Mouse (Mus musculus) liver, embryonic 18 days (tissue): ENCODE data around the gene Vmn1r219. TPM values are rescaled to one million over a fixed set of nuclear protein-coding genes. Genes with fewer than 3 reads are reported as not detected.

Experiments used
- polyA plus RNA-seq: library from polyadenylated mRNA; depleted of rRNA; stranded (reverse); fragments of >200 nt; gene quantifications from 2 replicates; pipeline ENCODE4 v1.2.3, GENCODE M21; 2012; rRNA removed

Vmn1r219 gene
- polyA plus RNA-seq = not detected in 2 replicates

DNA sequence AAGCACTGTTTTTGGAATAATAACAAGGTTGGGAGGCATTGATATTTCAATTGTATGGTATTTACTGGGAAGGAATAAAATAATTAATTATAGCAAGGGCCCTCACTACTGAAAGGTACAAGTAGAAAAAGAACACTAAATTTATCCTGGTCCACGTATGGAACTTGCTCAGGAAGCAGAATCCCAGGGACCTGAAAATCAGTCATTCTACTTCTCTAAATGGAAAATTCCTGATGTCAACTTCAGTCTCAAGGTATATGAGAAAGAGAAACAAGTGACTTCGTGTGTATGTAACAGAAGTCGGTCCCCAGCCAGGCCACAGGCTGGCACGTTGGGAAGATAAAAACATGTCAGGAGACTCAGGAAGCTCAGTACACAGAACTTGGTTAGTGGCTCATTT, at the start of gene Vmn1r219:
Gene Vmn1r219 (plus strand): TSS at position 301 of the 400 bp plus-strand sequence.

GRCm38 (mm10) chr13:23118126-23118525, 41.0 kb upstream of the Vmn1r219 start, which contains the start of gene Vmn1r217:
Gene Vmn1r217, minus strand, starts transcription at chr13:23118226.

DNA sequence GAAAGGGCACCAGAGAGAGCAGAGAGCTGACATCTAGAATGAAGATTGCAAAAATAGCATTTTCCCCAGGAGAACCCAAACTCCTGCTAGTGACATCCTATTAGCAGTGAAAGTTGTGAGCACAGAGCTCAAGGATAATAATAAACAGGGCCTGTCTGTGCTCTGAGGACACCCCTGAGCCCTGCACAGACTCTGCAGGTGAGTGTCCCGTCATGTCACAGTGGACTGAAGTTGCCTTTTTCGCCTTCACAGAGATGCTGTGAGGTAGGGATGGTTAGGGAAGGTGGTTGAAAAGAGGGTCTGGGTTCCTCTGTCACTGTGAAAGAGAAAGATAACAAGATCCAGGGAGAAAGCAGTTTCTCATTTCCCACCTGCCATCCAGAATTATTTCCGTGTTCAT, 26.0 kb upstream of the Vmn1r219 start, which contains the start of gene Vmn1r218:
Gene Vmn1r218 (plus strand): TSS at position 57 of the 400 bp plus-strand sequence.

GRCm38 (mm10) chr13:23187875-23188274, 28.8 kb downstream of the Vmn1r219 start, which contains the start of gene Vmn1r220:
Gene Vmn1r220, minus strand, starts transcription at chr13:23187975.

DNA sequence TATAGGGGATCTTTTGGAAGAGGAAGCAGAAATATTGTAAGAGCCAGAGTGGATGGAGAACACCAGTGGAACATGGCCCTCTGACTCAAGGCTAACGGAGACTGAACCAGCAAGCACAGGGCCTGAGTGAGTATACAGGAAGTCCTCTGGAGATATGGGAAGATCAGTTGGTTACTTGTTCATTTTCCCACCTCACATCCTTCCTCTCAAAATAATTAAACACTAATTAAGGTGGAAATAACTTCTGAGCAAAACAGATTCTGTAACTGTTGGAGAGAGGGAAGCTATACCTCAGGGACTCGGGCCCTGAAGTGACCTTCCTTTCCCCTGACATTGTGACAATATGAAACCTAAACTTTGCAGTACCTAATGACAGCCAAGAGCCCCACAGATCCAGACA, 54.7 kb downstream of the Vmn1r219 start, which contains the start of gene Vmn1r221:
Gene Vmn1r221 (plus strand): TSS at position 301 of the 400 bp plus-strand sequence.

Other genes with a start within 250 kb of the Vmn1r219 start
- gene Vmn1r213, start 151.7 kb upstream of the Vmn1r219 start, polyA plus RNA-seq = not detected in 2 replicates
- gene Vmn1r214, start 128.9 kb upstream of the Vmn1r219 start, polyA plus RNA-seq = not detected in 2 replicates
- gene Vmn1r215, start 91.3 kb upstream of the Vmn1r219 start, polyA plus RNA-seq = not detected in 2 replicates
- not detected in 2 replicates for gene Vmn1r217, start 41.1 kb upstream of the Vmn1r219 start, polyA plus RNA-seq
- gene Vmn1r218, start 26.2 kb upstream of the Vmn1r219 start, polyA plus RNA-seq = not detected in 2 replicates
- gene Vmn1r220, start 28.7 kb downstream of the Vmn1r219 start, polyA plus RNA-seq = not detected in 2 replicates
- gene Vmn1r221, start 54.8 kb downstream of the Vmn1r219 start, polyA plus RNA-seq = not detected in 2 replicates
- gene Vmn1r222, start 76.6 kb downstream of the Vmn1r219 start, polyA plus RNA-seq = not detected in 2 replicates
- not detected in 2 replicates for gene Vmn1r223, start 87.8 kb downstream of the Vmn1r219 start, polyA plus RNA-seq
- gene Zfp322a, start 209.9 kb downstream of the Vmn1r219 start, polyA plus RNA-seq = 5.1 and 5.9 TPM in 2 replicates